Mouse (Mus musculus) liver, embryonic 16.5 days (tissue): Measurements from ENCODE around the gene Agpat3. TPM values are rescaled to one million over a fixed set of nuclear protein-coding genes. Genes with fewer than 3 reads are reported as not detected.

Experiments used
- ATAC-seq: fragments of 200-750 bp; cut with Nextera tagmentation; 2 replicates; pipeline ENCODE4 v1.8.0; 2017; ENCODE audit warnings: low read depth, mild to moderate bottlenecking, moderate number of reproducible peaks, moderate library complexity
- H3K27ac ChIP-seq: fragments of 300-500 bp; sonication (generic); 2 replicates; pipeline ENCODE4 v1.5.1; 2014; ENCODE audit warnings: mild to moderate bottlenecking, low read length
- H3K27me3 ChIP-seq: fragments of 300-500 bp; sonication (generic); 2 replicates; pipeline ENCODE4 v1.6.1; 2014; ENCODE audit warnings: low read depth, low read length, mixed read lengths; ENCODE audit not compliant: control insufficient read depth, insufficient read depth
- H3K36me3 ChIP-seq: fragments of 300-500 bp; sonication (generic); 2 replicates; pipeline ENCODE4 v1.6.1; 2014; ENCODE audit warnings: mild to moderate bottlenecking; ENCODE audit not compliant: control insufficient read depth, insufficient read depth
- H3K4me1 ChIP-seq: fragments of 300-500 bp; sonication (generic); 2 replicates; pipeline ENCODE4 v1.6.1; 2014; ENCODE audit warnings: low read depth, low read length, mixed read lengths; ENCODE audit not compliant: control insufficient read depth
- H3K4me2 ChIP-seq: fragments of 300-500 bp; sonication (generic); 2 replicates; pipeline ENCODE4 v1.6.1; 2014; ENCODE audit warnings: low read depth, low read length, mixed read lengths
- H3K4me3 ChIP-seq: fragments of 300-500 bp; sonication (generic); 2 replicates; pipeline ENCODE4 v1.5.1; 2014; ENCODE audit warnings: low read depth, mild to moderate bottlenecking, low read length
- H3K9ac ChIP-seq: fragments of 300-500 bp; sonication (generic); 2 replicates; pipeline ENCODE4 v1.6.1; 2014; ENCODE audit warnings: low read depth, low read length
- H3K9me3 ChIP-seq: fragments of 300-500 bp; sonication (generic); replicated peaks from 2 replicates; pipeline ENCODE4 v1.6.1; 2016; ENCODE audit warnings: low read length; ENCODE audit not compliant: control insufficient read depth
- WGBS: fragments of 180-500 bp; shearing (Covaris S2); extraction: QIAGEN DNeasy Blood & Tissue Kit; methylation state at CpG from one replicate; pipeline ENCODE4 v1.1.7; 2014; ENCODE audit not compliant: insufficient replicate concordance; 5-methylcytosine and 5-hydroxymethylcytosine counted together
- polyA plus RNA-seq: library from polyadenylated mRNA; unstranded; fragments of >200 nt; fragmentation: Nextera tagmentation; extraction: Ambion mirVana; gene quantifications from 2 replicates; pipeline ENCODE4 v1.2.1, GENCODE M21; 2015

Agpat3 gene
- polyA plus RNA-seq, 1 experiment from 2014 or later = 26.8 TPM

- H3K4me1 ChIP-seq = peaks cover 11% of the 10 kb centered on the region
- H3K27ac ChIP-seq = no peak overlapping the region
- H3K4me3 ChIP-seq = no peak overlapping the region
- no peak overlapping the region for H3K4me2 ChIP-seq
- 77% methylated on average over 4 of the region's 4 CpGs for WGBS
- ATAC-seq = no peak
- H3K36me3 ChIP-seq = no peaks in the 10 kb centered on the region
- no peak overlapping the region for H3K9ac ChIP-seq
- H3K9me3 ChIP-seq = no peaks in the 10 kb centered on the region
- no peaks in the 10 kb centered on the region for H3K27me3 ChIP-seq
These were observed 76.0 kb downstream of the Agpat3 start for GRCm38 (mm10) chr10:78276242-78276641.

GRCm38 (mm10) chr10:78272932-78273331 is 79.4 kb downstream of the Agpat3 start:
- ATAC-seq = peak; percentile 80
- WGBS = 6% methylated on average over 8 of the region's 9 CpGs
- H3K4me3 ChIP-seq = no peak overlapping the region
- H3K27me3 ChIP-seq = no peaks in the 10 kb centered on the region
- H3K4me2 ChIP-seq = 0 out of 2 replicates have a peak overlapping the region, but pooled peaks have one; percentile 7
- H3K4me1 ChIP-seq = peaks cover 11% of the 10 kb centered on the region
- H3K9me3 ChIP-seq = no peaks in the 10 kb centered on the region
- H3K36me3 ChIP-seq = no peaks in the 10 kb centered on the region
- H3K27ac ChIP-seq = no peak overlapping the region
- no peak overlapping the region for H3K9ac ChIP-seq

GRCm38 (mm10) chr10:78265881-78266280 is 86.4 kb downstream of the Agpat3 start:
- H3K4me3 ChIP-seq = no peak overlapping the region
- no peaks in the 10 kb centered on the region for H3K4me1 ChIP-seq
- H3K36me3 ChIP-seq = no peaks in the 10 kb centered on the region
- WGBS = 47% methylated on average over 3 of the region's 3 CpGs
- no peak overlapping the region for H3K9ac ChIP-seq
- H3K9me3 ChIP-seq = no peaks in the 10 kb centered on the region; the same call in 1 of the 2 replicates
- H3K4me2 ChIP-seq = no peak overlapping the region
- no peak overlapping the region for H3K27ac ChIP-seq
- no peak for ATAC-seq
- H3K27me3 ChIP-seq = no peaks in the 10 kb centered on the region

GRCm38 (mm10) chr10:78264735-78265134 is 87.6 kb downstream of the Agpat3 start:
- H3K9me3 ChIP-seq = no peaks in the 10 kb centered on the region; the same call in 1 of the 2 replicates
- WGBS = 13% methylated on average over 3 of the region's 3 CpGs
- H3K4me3 ChIP-seq = no peak overlapping the region
- H3K36me3 ChIP-seq = no peaks in the 10 kb centered on the region
- no peak overlapping the region for H3K27ac ChIP-seq
- H3K27me3 ChIP-seq = no peaks in the 10 kb centered on the region
- 0 out of 2 replicates have a peak, but pooled peaks have one; percentile 45 for ATAC-seq
- no peak overlapping the region for H3K9ac ChIP-seq
- H3K4me1 ChIP-seq = no peaks in the 10 kb centered on the region
- H3K4me2 ChIP-seq = no peak overlapping the region

- peaks cover 4% of the 10 kb centered on the region for H3K27me3 ChIP-seq
- 60% methylated on average over 7 of the region's 7 CpGs for WGBS
- no peak overlapping the region for H3K4me2 ChIP-seq
- no peak for ATAC-seq
- no peaks in the 10 kb centered on the region for H3K36me3 ChIP-seq
- H3K4me1 ChIP-seq = peaks cover 2% of the 10 kb centered on the region; the same call in 1 of the 2 replicates
- H3K9me3 ChIP-seq = no peaks in the 10 kb centered on the region; the same call in 1 of the 2 replicates
- no peak overlapping the region for H3K27ac ChIP-seq
- no peak overlapping the region for H3K4me3 ChIP-seq
- H3K9ac ChIP-seq = no peak overlapping the region
These were observed 91.2 kb downstream of the Agpat3 start for GRCm38 (mm10) chr10:78260916-78261650.

- Histone ChIP-seq H3K36me3 (no peaks in the 10 kb centered on the region), H3K4me3 (no peak overlapping the region), H3K4me1 (peaks cover 8% of the 10 kb centered on the region; the same call in 1 of the 2 replicates), H3K9me3 (no peaks in the 10 kb centered on the region; the same call in 1 of the 2 replicates), H3K9ac (no peak overlapping the region), H3K27ac (no peak overlapping the region), H3K4me2 (no peak overlapping the region), H3K27me3 (peaks cover 4% of the 10 kb centered on the region)
- WGBS = 29% methylated on average over 5 of the region's 5 CpGs
- no peak for ATAC-seq
These were observed 92.0 kb downstream of the Agpat3 start for GRCm38 (mm10) chr10:78260322-78260721.

- Histone ChIP-seq H3K9me3 (no peaks in the 10 kb centered on the region; the same call in 1 of the 2 replicates), H3K9ac (no peak overlapping the region), H3K36me3 (no peaks in the 10 kb centered on the region), H3K4me1 (peaks cover 9% of the 10 kb centered on the region; the same call in 1 of the 2 replicates), H3K27ac (no peak overlapping the region), H3K4me2 (no peak overlapping the region), H3K4me3 (no peak overlapping the region), H3K27me3 (peaks cover 4% of the 10 kb centered on the region)
- 55% methylated on average over 6 of the region's 6 CpGs for WGBS
- no peak for ATAC-seq
These were observed 92.6 kb downstream of the Agpat3 start for GRCm38 (mm10) chr10:78259702-78260101.

GRCm38 (mm10) chr10:78259230-78259629 is 93.1 kb downstream of the Agpat3 start:
- no peak overlapping the region for H3K27ac ChIP-seq
- peaks cover 9% of the 10 kb centered on the region; the same call in 1 of the 2 replicates for H3K4me1 ChIP-seq
- 55% methylated on average over 5 of the region's 5 CpGs for WGBS
- H3K4me2 ChIP-seq = no peak overlapping the region
- no peak overlapping the region for H3K9ac ChIP-seq
- no peak for ATAC-seq
- peaks cover 4% of the 10 kb centered on the region for H3K27me3 ChIP-seq
- no peak overlapping the region for H3K4me3 ChIP-seq
- H3K9me3 ChIP-seq = no peaks in the 10 kb centered on the region; the same call in 1 of the 2 replicates
- H3K36me3 ChIP-seq = no peaks in the 10 kb centered on the region

- Histone ChIP-seq H3K27me3 (peaks cover 4% of the 10 kb centered on the region), H3K9me3 (no peaks in the 10 kb centered on the region; the same call in 1 of the 2 replicates), H3K36me3 (no peaks in the 10 kb centered on the region), H3K4me2 (no peak overlapping the region), H3K9ac (no peak overlapping the region), H3K27ac (no peak overlapping the region), H3K4me1 (peaks cover 9% of the 10 kb centered on the region; the same call in 1 of the 2 replicates), H3K4me3 (no peak overlapping the region)
- WGBS = 65% methylated on average over 6 of the region's 6 CpGs
- ATAC-seq = no peak
These were observed 94.1 kb downstream of the Agpat3 start for GRCm38 (mm10) chr10:78258142-78258675.
